Mouse (Mus musculus): Measurements from ENCODE around the gene Hpse2.
A peak's percentile ranks its signal among the peaks of the same experiment; 100 is the strongest.
"Not testable (repeated sequence)": the region's sequence is repeated elsewhere in the genome, so short reads cannot be mapped to it uniquely, and the experiment has no call there.

Hpse2 gene

DNA sequence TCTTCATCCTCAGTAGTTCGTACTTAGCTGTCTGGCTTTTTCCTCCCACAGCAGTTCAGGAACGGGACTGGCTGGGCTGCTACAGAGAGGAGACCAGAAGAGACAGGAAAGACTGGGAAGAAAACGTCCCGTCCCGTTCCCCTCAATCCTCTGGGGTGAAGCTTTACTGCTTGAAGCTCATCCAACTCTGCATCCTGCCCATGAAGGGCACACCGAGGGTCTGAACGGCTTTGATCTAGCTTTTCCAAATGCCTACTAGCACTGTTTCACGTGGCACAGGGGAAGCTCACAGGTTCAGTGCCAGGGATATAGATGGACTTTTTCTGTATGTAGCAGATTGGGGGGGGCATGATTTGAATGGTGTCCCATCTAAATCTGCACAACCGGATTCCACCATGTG is 592.4 kb downstream of the Hpse2 start:
- no peak for ATAC-seq (ENCODE audit: insufficient number of reproducible peaks, low FRiP score, low TSS enrichment)

- peak; percentile 81 for ATAC-seq (ENCODE audit: insufficient number of reproducible peaks, low FRiP score, low TSS enrichment)
Observed at GRCm38 (mm10) chr19:42794914-42795613, 593.1 kb downstream of the Hpse2 start.

DNA sequence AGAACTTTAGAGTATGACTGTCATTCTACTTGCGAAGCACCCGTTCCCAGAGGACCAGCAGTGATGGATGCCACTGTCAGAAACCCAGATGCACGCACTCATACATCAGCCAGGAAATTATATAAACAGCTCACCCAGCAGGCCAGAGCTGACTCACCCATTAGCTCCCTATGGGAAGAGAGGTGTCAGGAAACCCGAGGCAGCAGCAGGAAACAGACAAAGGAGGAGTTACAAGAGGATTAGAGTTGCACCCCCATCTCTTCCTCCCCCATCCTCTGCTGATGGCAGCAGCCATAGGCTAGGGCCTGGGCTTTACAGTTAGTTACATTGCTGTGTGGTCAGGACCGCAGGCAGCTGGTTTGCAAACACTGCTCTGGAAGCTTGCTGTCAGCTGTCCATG is 599.8 kb downstream of the Hpse2 start:
- no peak for ATAC-seq (ENCODE audit: insufficient number of reproducible peaks, low FRiP score, low TSS enrichment)

GRCm38 (mm10) chr19:42785562-42786220 is 602.5 kb downstream of the Hpse2 start:
- no peak for ATAC-seq (ENCODE audit: insufficient number of reproducible peaks, low FRiP score, low TSS enrichment)

DNA sequence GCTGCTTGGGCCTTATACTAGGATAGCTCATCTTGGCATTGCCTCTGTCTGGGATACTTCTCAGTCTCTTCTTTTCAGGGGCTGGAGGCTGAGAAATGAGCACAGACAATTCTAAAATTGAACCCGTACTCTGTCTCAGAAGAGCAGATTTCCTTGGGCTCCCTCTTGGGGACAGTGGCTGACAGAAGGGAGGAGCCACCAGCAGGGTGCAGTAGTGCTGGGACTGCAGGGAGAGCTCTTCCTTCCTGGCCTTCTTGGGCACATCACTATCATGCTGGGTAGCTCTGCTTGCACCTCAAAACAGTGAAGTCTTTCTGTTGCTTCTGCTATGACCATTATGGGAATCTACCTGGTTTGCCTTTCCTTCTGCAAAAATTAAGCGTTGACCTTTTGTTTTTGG is 603.0 kb downstream of the Hpse2 start:
- ATAC-seq (ENCODE audit: insufficient number of reproducible peaks, low FRiP score, low TSS enrichment): no peak

DNA sequence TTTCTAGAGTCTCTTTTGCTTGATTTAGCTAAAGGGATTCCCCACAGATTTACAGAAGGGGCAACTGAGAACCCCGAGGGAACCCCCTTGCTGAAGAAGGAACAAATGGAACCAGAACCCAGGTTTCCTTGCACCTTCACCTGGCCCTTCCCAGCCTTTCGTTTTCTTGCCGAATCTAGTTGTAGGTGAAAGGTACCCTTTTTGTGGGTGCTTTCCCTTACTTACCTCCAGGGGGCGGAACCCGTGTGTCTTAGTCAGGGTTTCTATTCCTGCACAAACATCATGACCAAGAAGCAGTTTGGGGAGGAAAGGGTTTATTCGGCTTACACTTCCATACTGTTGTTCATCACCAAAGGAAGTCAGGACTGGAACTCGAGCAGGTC is 608.0 kb downstream of the Hpse2 start:
- ATAC-seq (ENCODE audit: insufficient number of reproducible peaks, low FRiP score, low TSS enrichment): not testable (repeated sequence)

GRCm38 (mm10) chr19:42779531-42780155 is 608.5 kb downstream of the Hpse2 start, which contains the start of gene Hps1:
Hps1 (minus strand) TSS chr19:42779978.
- peak; percentile 89 for ATAC-seq (ENCODE audit: insufficient number of reproducible peaks, low FRiP score, low TSS enrichment)

- ATAC-seq (ENCODE audit: insufficient number of reproducible peaks, low FRiP score, low TSS enrichment): no peak
Observed at GRCm38 (mm10) chr19:42777801-42778200, 610.4 kb downstream of the Hpse2 start.

GRCm38 (mm10) chr19:42776813-42777212 is 611.3 kb downstream of the Hpse2 start:
- no peak for ATAC-seq (ENCODE audit: insufficient number of reproducible peaks, low FRiP score, low TSS enrichment)

DNA sequence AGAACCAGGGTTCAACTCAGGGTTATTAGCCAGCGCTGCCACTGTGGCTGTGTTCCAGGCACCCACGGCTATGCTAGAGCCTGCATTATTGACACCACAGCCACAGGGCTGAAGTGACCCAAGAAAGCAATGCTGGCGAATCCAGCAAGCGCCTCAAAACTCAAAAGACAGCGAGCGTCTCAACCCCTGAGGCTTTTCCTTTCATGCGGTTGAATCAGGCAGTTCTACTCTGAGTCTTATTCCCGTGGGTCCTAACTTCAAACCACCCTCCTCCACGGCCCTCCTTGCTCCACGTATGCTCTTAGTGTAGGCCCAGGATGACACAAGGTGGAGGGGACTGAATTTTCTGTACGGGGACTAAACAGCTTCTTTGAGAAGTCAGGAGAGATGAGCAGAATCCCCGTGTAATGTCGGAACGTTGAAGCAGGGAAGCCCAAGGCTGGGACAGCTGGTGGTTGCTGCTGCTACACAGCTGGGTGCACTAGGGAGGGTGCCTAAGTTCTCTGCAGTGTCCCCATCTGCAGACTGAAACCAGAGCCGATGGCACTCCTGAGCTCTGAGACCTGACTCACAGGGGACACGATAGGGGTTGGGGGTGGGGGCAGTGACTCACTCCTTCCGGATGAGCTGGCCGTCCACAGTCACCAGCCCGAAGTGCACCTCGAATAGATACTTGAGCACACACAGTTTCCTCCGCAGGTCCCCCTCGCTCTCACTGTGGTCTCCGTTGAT is 617.8 kb downstream of the Hpse2 start:
- ATAC-seq (ENCODE audit: insufficient number of reproducible peaks, low FRiP score, low TSS enrichment): no peak

- ATAC-seq (ENCODE audit: insufficient number of reproducible peaks, low FRiP score, low TSS enrichment): no peak
Observed at GRCm38 (mm10) chr19:42769648-42770047, 618.5 kb downstream of the Hpse2 start.

DNA sequence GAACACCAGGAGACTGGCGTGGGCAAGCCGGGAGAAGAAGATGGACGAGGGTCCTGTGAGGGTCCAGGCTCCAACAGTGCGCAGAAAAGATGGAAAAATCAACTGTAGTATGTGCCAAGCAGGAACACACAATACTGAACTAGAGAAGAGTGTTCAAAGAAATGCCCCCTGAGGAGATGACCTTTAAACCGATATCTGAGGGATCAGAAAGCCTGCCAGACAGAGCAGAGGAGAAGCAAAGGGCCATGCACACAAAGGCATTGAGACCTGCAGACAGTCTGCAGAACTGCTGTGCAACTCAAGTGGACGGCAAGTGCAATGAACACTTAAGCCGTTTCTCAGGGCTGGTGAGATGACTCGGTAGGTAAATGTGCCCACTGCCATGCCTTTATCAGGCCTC is 620.8 kb downstream of the Hpse2 start:
- ATAC-seq (ENCODE audit: insufficient number of reproducible peaks, low FRiP score, low TSS enrichment): no peak

DNA sequence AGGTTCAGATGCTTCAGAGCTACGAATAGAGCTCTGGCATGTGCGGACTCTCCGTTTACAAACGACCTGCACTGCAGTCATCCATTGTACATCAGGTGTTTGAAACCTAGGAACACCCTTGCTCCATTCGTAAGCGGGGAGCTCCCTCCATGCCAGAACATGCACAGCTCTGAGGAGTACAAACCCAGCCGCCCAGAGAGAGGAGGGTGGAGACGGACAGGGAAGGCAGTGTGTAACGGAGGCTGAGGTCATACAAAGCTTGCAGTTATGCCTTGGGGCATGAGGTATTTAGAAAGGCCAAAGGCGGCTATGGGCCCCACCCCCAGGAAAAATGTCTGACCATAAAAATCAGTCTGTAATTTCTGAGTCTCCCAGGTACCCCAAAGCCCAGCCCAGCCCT is 623.8 kb downstream of the Hpse2 start:
- no peak for ATAC-seq (ENCODE audit: insufficient number of reproducible peaks, low FRiP score, low TSS enrichment)

GRCm38 (mm10) chr19:42756671-42757070 is 631.5 kb downstream of the Hpse2 start:
- ATAC-seq (ENCODE audit: insufficient number of reproducible peaks, low FRiP score, low TSS enrichment): no peak

DNA sequence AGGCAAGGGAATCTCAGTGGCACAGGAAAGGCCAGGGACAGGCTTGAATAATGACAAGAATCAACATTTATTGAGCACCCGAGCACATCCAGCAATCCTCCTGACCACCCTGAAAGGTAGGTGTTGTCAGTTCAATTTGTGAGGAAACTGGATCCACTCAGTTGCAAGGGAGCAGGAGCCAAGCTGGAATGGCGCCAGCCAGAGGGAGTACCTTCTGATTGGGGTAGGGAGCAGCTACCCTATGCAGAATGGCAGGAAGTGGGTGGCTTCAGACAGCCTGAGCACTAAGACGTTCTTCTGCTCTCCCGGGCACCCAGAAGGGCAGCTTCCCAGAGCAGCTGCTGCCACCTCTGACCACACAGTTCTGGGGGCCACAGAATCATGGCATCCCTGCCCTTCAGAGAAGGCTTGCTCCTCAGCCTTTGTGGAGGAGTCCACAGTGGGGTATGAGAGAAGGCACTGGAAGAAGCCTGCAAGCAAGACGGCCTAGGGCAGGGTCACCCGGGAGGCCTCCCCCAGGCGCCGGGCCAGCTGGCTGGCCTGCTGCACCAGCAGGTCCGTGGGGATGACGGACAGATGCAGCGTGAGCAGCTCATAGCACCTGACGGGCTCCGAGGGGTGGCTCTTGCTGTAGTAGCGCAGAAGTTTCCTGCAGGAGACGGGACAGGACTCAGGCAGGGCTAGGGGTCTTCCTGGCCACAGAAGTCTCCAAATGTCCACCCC is 632.8 kb downstream of the Hpse2 start:
- no peak for ATAC-seq (ENCODE audit: insufficient number of reproducible peaks, low FRiP score, low TSS enrichment)

DNA sequence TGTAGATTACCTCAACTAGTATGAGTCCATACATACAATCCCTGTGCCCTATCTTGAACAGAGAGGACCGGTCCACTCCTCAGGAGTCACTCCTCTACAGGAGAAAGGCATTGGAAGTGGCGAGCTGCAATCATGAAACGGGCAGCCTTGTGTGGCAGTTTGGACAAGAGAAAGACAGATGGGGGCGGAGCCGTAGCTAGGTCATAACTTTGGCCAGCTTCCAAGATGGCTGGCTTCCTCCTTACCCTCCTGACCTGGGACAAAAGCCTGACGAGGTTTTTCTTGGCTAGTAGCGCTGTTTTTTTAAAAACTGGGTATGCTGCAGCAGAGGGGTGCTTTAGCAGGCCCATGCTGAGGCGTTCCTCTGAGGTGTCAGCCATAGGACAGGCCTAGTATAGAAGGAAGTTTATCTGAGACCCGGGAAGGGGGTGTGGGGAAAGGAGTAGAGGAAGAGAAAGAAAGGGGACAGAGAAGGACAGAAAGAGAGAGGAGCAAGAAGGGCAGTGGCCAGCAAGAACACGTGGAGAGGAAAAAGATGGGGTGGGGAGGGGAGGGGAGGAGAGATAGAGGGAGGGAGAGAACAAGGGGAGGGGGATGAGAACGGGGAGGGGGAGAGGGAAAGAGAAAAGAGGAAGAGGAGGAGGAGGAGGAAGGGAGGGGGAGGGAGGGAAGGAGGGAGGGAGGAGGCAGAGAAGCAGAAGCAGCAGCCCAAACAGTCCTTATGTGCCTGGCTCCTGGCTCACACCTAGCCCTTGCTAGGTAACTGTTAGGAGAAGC is 634.8 kb downstream of the Hpse2 start:
- ATAC-seq (ENCODE audit: insufficient number of reproducible peaks, low FRiP score, low TSS enrichment): 0 out of 2 replicates have a peak, but pooled peaks have one; percentile 8

DNA sequence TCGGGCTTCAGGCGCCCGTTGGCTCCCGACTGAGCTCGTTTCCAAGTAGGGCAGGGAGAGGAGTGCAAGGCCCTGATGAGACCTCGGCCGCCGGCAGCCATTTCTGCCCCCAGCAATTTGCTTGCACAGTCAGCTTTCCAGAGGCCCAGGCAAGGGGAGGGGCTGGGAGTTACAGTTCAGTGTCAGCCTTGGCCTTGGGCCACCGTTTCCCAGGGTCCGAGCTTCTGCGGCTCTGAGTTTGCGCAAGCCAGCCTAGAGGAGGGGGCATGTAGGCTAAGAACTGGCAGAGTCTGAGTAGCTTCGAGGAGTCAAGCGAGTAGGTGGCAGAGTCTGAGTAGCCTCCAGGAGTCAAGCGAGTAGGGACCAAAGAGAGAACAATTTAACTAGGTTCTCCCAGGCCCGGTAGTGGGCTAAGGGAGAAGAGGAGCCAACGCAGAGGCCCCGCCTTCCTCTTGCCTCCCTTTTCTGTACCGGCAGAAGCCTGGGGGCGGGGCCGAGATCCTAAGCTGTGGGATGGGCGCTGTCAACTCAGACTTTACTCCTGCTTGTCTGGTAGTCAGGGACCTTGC is 635.7 kb downstream of the Hpse2 start, which contains the start of gene Pyroxd2:
Pyroxd2 (minus strand) TSS at position 413 of the 569 bp plus-strand sequence.
- ATAC-seq (ENCODE audit: insufficient number of reproducible peaks, low FRiP score, low TSS enrichment): peak; percentile 43; the same call in 1 of the 2 replicates

- ATAC-seq (ENCODE audit: insufficient number of reproducible peaks, low FRiP score, low TSS enrichment): no peak
Observed at GRCm38 (mm10) chr19:42750196-42750595, 638.0 kb downstream of the Hpse2 start.

DNA sequence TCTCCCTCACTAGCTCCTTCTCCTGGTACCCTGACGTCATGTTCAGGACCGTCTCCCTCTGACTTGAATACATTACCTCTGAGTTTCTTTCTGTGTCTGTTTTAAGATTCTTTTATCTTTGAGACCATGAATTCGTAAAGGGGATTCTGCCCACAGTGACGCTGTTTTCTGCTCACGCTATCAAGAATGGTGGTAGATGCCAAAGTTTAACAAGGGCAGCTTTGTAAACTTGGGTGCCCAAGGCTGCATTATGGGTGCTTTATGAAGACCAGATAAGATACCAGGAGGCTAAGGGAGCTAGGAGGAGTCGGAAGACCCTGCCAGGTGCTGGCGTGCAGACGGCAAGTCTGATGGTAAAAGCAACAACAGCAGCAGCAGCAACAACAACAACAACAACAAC is 641.5 kb downstream of the Hpse2 start:
- no peak for ATAC-seq (ENCODE audit: insufficient number of reproducible peaks, low FRiP score, low TSS enrichment)

Data from cerebellum, adult (tissue).